Mouse (Mus musculus): ENCODE results near the gene Ppp5c. TPM values are rescaled to one million over a fixed set of nuclear protein-coding genes. Genes with fewer than 3 reads are reported as not detected.

Gene Ppp5c
- polyA plus RNA-seq, 1 experiment: 199 TPM

GRCm38 (mm10) chr7:17024814-17025504 lies 2.8 kb downstream of the Ppp5c start:
- Histone ChIP-seq H3K4me1 (ENCODE audit: control insufficient read depth, insufficient read depth, low read length) (peaks cover 42% of the 10 kb centered on the region), H3K4me3 (ENCODE audit: insufficient read depth, low read depth, low read length) (no peak overlapping the region), H3K27me3 (replicated peaks; ENCODE audit: control insufficient read depth, insufficient read depth, low read length) (no peaks in the 10 kb centered on the region), H3K36me3 (ENCODE audit: control insufficient read depth, insufficient read depth, low read length) (no peaks in the 10 kb centered on the region), H3K27ac (ENCODE audit: insufficient read depth, low read depth, low read length) (peak overlapping the region; percentile 64)
- TF ChIP-seq POLR2A (IDR thresholded peaks at IDR 0.05; ENCODE audit: low read depth, low read length) (no peak), CTCF (conservative IDR thresholded peaks at IDR 0.05; ENCODE audit: insufficient read depth, insufficient read length, low read depth, low read length) (no peak)
- 29% methylated on average over 10 of the region's 10 CpGs for WGBS
- peak; percentile 85 for DNase-seq

- Histone ChIP-seq H3K4me3 (ENCODE audit: insufficient read depth, low read depth, low read length) (no peak overlapping the region), H3K4me1 (ENCODE audit: control insufficient read depth, insufficient read depth, low read length) (peaks cover 42% of the 10 kb centered on the region), H3K36me3 (ENCODE audit: control insufficient read depth, insufficient read depth, low read length) (no peaks in the 10 kb centered on the region), H3K27me3 (replicated peaks; ENCODE audit: control insufficient read depth, insufficient read depth, low read length) (no peaks in the 10 kb centered on the region), H3K27ac (ENCODE audit: insufficient read depth, low read depth, low read length) (peak overlapping the region; percentile 64)
- TF ChIP-seq CTCF (conservative IDR thresholded peaks at IDR 0.05; ENCODE audit: insufficient read depth, insufficient read length, low read depth, low read length) (no peak), POLR2A (IDR thresholded peaks at IDR 0.05; ENCODE audit: low read depth, low read length) (no peak)
- 46% methylated on average over 6 of the region's 6 CpGs for WGBS
- peak; percentile 65 for DNase-seq
Observed at GRCm38 (mm10) chr7:17024141-17024540, 3.6 kb downstream of the Ppp5c start.

GRCm38 (mm10) chr7:17023701-17024100 lies 4.0 kb downstream of the Ppp5c start:
- no peaks in the 10 kb centered on the region for H3K36me3 ChIP-seq (ENCODE audit: control insufficient read depth, insufficient read depth, low read length)
- TF ChIP-seq POLR2A (IDR thresholded peaks at IDR 0.05; ENCODE audit: low read depth, low read length) (no peak), CTCF (conservative IDR thresholded peaks at IDR 0.05; ENCODE audit: insufficient read depth, insufficient read length, low read depth, low read length) (no peak)

GRCm38 (mm10) chr7:17022176-17022575 lies 5.5 kb downstream of the Ppp5c start:
- TF ChIP-seq CTCF (conservative IDR thresholded peaks at IDR 0.05; ENCODE audit: insufficient read depth, insufficient read length, low read depth, low read length): no peak
- no peak for TF ChIP-seq POLR2A (IDR thresholded peaks at IDR 0.05; ENCODE audit: low read depth, low read length)
- no peaks in the 10 kb centered on the region for H3K36me3 ChIP-seq (ENCODE audit: control insufficient read depth, insufficient read depth, low read length)
- WGBS: 93% methylated on average over 15 of the region's 15 CpGs

More at GRCm38 (mm10) chr7:17023701-17024100, 4.0 kb downstream of the Ppp5c start:
- H3K27me3 ChIP-seq (replicated peaks; ENCODE audit: control insufficient read depth, insufficient read depth, low read length): no peaks in the 10 kb centered on the region
- DNase-seq: peak; percentile 42
- WGBS: 14% methylated on average over 4 of the region's 4 CpGs
- H3K4me1 ChIP-seq (ENCODE audit: control insufficient read depth, insufficient read depth, low read length): peaks cover 42% of the 10 kb centered on the region
- no peak overlapping the region for H3K4me3 ChIP-seq (ENCODE audit: insufficient read depth, low read depth, low read length)
- peak overlapping the region; percentile 64 for H3K27ac ChIP-seq (ENCODE audit: insufficient read depth, low read depth, low read length)

GRCm38 (mm10) chr7:17019426-17020166 lies 8.1 kb downstream of the Ppp5c start:
- no peak for DNase-seq
- TF ChIP-seq POLR2A (IDR thresholded peaks at IDR 0.05; ENCODE audit: low read depth, low read length) (no peak), CTCF (conservative IDR thresholded peaks at IDR 0.05; ENCODE audit: insufficient read depth, insufficient read length, low read depth, low read length) (no peak)
- H3K36me3 ChIP-seq (ENCODE audit: control insufficient read depth, insufficient read depth, low read length): no peaks in the 10 kb centered on the region

More at GRCm38 (mm10) chr7:17022176-17022575, 5.5 kb downstream of the Ppp5c start:
- no peak for DNase-seq
- no peak overlapping the region for H3K27ac ChIP-seq (ENCODE audit: insufficient read depth, low read depth, low read length)
- H3K27me3 ChIP-seq (replicated peaks; ENCODE audit: control insufficient read depth, insufficient read depth, low read length): no peaks in the 10 kb centered on the region
- peaks cover 51% of the 10 kb centered on the region for H3K4me1 ChIP-seq (ENCODE audit: control insufficient read depth, insufficient read depth, low read length)
- no peak overlapping the region for H3K4me3 ChIP-seq (ENCODE audit: insufficient read depth, low read depth, low read length)

GRCm38 (mm10) chr7:17017921-17018320 lies 9.8 kb downstream of the Ppp5c start:
- H3K27me3 ChIP-seq (replicated peaks; ENCODE audit: control insufficient read depth, insufficient read depth, low read length): no peaks in the 10 kb centered on the region
- no peak for DNase-seq
- peaks cover 17% of the 10 kb centered on the region for H3K4me1 ChIP-seq (ENCODE audit: control insufficient read depth, insufficient read depth, low read length)
- TF ChIP-seq POLR2A (IDR thresholded peaks at IDR 0.05; ENCODE audit: low read depth, low read length) (no peak), CTCF (conservative IDR thresholded peaks at IDR 0.05; ENCODE audit: insufficient read depth, insufficient read length, low read depth, low read length) (no peak)
- 54% methylated on average over 2 of the region's 2 CpGs for whole genome bisulfite sequencing
- 0 out of 2 replicates have a peak overlapping the region, but pooled peaks have one; percentile 33 for H3K27ac ChIP-seq (ENCODE audit: insufficient read depth, low read depth, low read length)
- H3K4me3 ChIP-seq (ENCODE audit: insufficient read depth, low read depth, low read length): no peak overlapping the region
- H3K36me3 ChIP-seq (ENCODE audit: control insufficient read depth, insufficient read depth, low read length): no peaks in the 10 kb centered on the region

More at GRCm38 (mm10) chr7:17019426-17020166, 8.1 kb downstream of the Ppp5c start:
- peaks cover 34% of the 10 kb centered on the region for H3K4me1 ChIP-seq (ENCODE audit: control insufficient read depth, insufficient read depth, low read length)
- H3K27me3 ChIP-seq (replicated peaks; ENCODE audit: control insufficient read depth, insufficient read depth, low read length): no peaks in the 10 kb centered on the region
- H3K27ac ChIP-seq (ENCODE audit: insufficient read depth, low read depth, low read length): no peak overlapping the region
- 82% methylated on average over 7 of the region's 7 CpGs for whole genome bisulfite sequencing
- H3K4me3 ChIP-seq (ENCODE audit: insufficient read depth, low read depth, low read length): no peak overlapping the region

- Histone ChIP-seq H3K27ac (ENCODE audit: insufficient read depth, low read depth, low read length) (no peak overlapping the region), H3K4me1 (ENCODE audit: control insufficient read depth, insufficient read depth, low read length) (peaks cover 14% of the 10 kb centered on the region; the same call in 1 of the 2 replicates), H3K4me3 (ENCODE audit: insufficient read depth, low read depth, low read length) (no peak overlapping the region), H3K36me3 (ENCODE audit: control insufficient read depth, insufficient read depth, low read length) (no peaks in the 10 kb centered on the region), H3K27me3 (replicated peaks; ENCODE audit: control insufficient read depth, insufficient read depth, low read length) (no peaks in the 10 kb centered on the region)
- TF ChIP-seq CTCF (conservative IDR thresholded peaks at IDR 0.05; ENCODE audit: insufficient read depth, insufficient read length, low read depth, low read length) (no peak), POLR2A (IDR thresholded peaks at IDR 0.05; ENCODE audit: low read depth, low read length) (no peak)
- peak; percentile 97 for DNase-seq
- 22% methylated on average over 1 of the region's 1 CpGs for WGBS
Observed at GRCm38 (mm10) chr7:17017036-17017435, 10.7 kb downstream of the Ppp5c start.
